Mouse (Mus musculus) kidney, adult 10 weeks (tissue): ENCODE data around the gene Hnrnpa1. TPM values are rescaled to one million over a fixed set of nuclear protein-coding genes. Genes with fewer than 3 reads are reported as not detected.

Source experiments
- polyA plus RNA-seq: library from polyadenylated mRNA; stranded (reverse); fragments of 350-450 nt; fragmentation: Illumina TruSeq; extraction: RNeasy Lipid Tissue Mini Kit (QIAGEN cat#74804); gene quantifications from one replicate; pipeline ENCODE4 v1.2.3, GENCODE M21; 2014; ENCODE audit warnings: low read depth, low replicate concordance

The Hnrnpa1 gene
- 258 TPM for polyA plus RNA-seq

DNA sequence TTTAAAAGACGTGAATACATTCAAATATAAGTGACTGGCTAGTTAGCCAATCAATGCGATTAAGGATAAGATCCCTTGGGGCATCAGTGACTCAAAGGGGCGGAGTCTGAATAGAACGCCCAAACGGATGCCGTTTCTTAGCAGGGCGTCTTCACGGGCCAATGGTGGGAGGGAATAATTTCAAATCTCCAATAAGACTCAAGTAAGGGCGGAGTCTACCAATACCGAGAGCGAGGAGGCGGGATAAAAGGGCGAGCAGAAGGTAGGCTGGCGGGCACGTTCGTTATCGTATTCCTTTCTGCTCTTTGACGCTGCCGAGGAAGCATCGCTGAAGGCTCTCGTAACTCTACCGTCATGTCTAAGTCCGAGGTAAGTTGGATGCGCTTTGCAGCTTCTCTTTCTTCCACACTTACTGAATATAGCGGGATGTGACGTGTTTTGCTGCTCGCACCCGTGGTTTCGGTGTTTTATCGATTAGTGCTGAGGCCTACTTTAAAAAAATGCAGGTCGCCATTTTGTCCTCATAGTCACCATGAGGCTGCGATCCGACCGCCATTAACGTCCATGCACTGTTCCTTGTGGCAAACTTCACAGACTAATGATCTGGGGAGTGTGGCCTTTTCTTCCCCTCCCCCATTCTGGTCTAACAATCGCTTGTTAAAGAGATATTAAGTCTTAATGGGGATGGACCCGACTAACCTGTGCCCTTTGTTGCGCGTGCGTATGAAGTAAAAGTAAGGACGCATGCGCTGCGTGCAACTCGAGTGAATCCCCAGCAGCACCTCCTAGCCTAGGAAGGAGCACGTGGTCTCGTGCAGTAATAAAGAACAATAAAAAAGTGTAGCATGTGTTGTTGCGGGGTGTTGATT, at the start of gene Hnrnpa1:
Gene Hnrnpa1 (plus strand): TSS at position 273 of the 869 bp plus-strand sequence.

DNA sequence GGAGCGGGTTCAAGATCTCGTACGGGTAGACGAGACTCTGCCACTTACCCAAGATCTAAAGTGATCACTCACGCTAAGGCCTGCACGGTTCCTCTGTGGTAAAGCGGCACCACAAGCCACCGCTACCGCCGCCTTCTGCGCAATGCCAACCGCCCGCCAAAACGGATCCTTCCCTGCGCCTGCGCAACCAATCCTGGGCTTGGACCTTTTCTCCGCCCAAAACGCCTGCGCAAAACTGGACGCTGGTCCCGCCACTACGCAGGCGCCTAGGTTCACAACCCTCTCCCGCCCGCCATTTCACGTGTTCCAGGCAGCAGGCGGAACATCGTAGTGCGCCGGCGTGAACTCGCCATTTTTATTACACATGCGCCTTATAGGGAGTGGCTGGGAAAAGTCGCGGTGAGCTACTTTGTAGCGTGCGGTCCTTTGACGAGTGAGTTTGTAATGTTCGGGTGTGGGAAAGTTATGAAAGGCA, 510 bp upstream of the Hnrnpa1 start, which contains the start of gene Cbx5:
Gene Cbx5 (minus strand): TSS at position 132 of the 475 bp plus-strand sequence.

DNA sequence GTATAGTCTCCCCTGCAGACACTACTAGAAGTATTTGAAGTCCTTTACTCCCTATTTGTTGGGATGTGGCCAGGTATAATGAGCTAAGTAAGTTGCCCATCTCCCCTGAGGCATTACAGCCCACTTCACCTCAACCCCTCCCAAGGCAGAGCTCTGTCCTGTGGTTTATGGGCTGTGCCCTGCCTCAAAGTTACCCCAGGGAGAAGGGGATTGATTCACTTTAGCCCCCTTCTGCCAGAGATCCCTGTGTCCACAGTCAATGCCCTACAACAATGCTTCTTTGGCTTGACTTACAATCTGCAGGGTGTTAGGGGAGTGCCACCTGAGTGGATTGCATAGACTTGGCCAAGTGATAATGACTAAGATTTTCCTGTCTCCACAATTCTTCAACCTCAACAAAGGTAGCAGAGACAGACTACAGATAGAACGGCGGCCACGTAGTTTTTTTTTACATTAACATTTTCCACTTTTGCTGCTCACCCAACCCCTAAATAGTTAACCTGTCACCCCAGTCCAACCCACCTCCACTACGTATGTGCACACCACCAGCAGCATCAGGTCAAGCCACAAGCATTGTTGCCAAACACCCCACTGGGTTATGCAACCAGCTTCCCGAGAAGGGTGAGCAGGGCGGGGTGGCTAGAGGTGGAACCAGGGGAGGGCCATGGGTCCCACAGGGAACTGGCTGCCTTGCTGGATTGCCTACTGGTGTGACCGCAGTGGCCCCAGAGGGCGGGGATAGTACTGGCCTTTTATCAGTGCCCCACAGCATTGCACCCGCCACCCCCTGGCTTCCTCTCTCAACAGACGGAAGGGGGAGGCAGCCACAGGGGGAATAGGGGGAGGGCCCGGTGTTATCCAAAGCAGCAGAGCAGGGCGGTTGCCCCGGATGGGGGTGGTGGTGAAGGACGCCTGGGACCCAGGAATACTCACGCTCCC, 17.8 kb downstream of the Hnrnpa1 start, which contains the start of gene Nfe2:
Gene Nfe2 (minus strand): TSS at position 614 of the 939 bp plus-strand sequence.

DNA sequence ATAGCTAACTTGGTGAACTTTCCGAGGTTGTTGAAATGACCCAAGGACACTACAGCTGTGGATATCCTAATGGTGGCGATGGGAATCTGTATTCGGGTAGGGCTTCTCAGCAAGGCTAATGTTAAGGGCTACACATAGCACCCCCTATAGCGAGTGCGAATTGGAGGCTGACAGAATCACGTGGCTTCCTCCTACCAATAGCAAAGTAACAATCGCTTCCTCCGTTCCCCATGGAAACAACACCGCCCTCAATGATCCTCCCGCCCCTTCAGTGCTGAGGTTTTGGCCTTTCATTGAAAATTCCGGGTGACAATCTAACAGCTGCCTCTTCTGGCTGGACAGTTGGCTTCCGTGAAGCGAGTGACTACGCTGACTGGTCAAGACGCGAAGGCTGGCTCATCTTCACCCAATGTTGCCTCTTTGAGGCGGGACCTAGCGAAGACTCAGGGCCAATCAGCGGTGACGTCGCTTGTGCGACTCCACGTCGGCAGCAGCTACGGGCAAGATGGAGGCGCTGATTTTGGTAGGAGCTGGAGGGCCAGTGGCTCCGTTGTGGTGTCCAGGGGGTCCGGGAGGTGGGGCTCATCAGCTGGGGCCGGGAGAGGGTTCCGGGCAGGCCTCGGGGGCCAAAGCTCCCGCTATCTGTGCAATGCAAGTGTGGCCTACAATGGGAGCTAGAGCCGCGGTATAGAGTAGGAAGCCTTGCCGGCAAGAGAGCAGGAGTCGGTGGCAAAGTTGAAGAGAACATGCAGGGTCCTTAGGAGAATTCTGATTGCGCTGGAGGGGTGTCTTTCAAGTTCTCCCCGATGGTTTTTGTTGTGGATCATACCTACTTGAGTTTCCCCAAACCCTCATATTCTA, 32.4 kb downstream of the Hnrnpa1 start, which contains the start of gene Copz1:
Gene Copz1 (plus strand): TSS at position 296 of the 861 bp plus-strand sequence.

Other genes with a start within 250 kb of the Hnrnpa1 start
- 7.4 TPM for gene Hoxc8, start 249.8 kb upstream of the Hnrnpa1 start, polyA plus RNA-seq
- 17.0 TPM for gene Hoxc6, start 242.2 kb upstream of the Hnrnpa1 start, polyA plus RNA-seq
- gene Hoxc4, start 221.5 kb upstream of the Hnrnpa1 start, polyA plus RNA-seq: 2.9 TPM
- gene Smug1, start 73.3 kb upstream of the Hnrnpa1 start, polyA plus RNA-seq: 12.2 TPM
- 113 TPM for gene Cbx5, start 616 bp upstream of the Hnrnpa1 start, polyA plus RNA-seq
- gene Nfe2, start 18.0 kb downstream of the Hnrnpa1 start, polyA plus RNA-seq: not detected
- gene Copz1, start 32.3 kb downstream of the Hnrnpa1 start, polyA plus RNA-seq: 90.8 TPM
- not detected for gene Gpr84, start 70.2 kb downstream of the Hnrnpa1 start, polyA plus RNA-seq
- not detected for gene Zfp385a, start 99.7 kb downstream of the Hnrnpa1 start, polyA plus RNA-seq
- gene Itga5, start 126.3 kb downstream of the Hnrnpa1 start, polyA plus RNA-seq: 0.12 TPM
- not detected for gene Gtsf1, start 190.0 kb downstream of the Hnrnpa1 start, polyA plus RNA-seq
- not detected for gene Gtsf2, start 208.0 kb downstream of the Hnrnpa1 start, polyA plus RNA-seq
- gene Nckap1l, start 213.4 kb downstream of the Hnrnpa1 start, polyA plus RNA-seq: 1.8 TPM